Mouse (Mus musculus) splenic B cell, adult 2 months (primary cell): ENCODE measurements around the gene Mib2.
"Not testable (repeated sequence)": the region's sequence is repeated elsewhere in the genome, so short reads cannot be mapped to it uniquely, and the experiment has no call there.

Experiments
- DNase-seq: peaks from one replicate; pipeline ENCODE4 v3.0.0-alpha.2; 2011; ENCODE audit warnings: low read depth, low spot score
- H3K27me3 ChIP-seq: 2 replicates; pipeline ENCODE4 v1.6.1; 2012; ENCODE audit warnings: mild to moderate bottlenecking, low read length, moderate library complexity, mixed read lengths; ENCODE audit not compliant: control insufficient read depth, poor library complexity, insufficient read depth, severe bottlenecking
- H3K36me3 ChIP-seq: 2 replicates; pipeline ENCODE4 v1.6.1; 2012; ENCODE audit warnings: mild to moderate bottlenecking, low read length, moderate library complexity, mixed read lengths; ENCODE audit not compliant: control insufficient read depth, poor library complexity, insufficient read depth, severe bottlenecking

Mib2 gene

DNA sequence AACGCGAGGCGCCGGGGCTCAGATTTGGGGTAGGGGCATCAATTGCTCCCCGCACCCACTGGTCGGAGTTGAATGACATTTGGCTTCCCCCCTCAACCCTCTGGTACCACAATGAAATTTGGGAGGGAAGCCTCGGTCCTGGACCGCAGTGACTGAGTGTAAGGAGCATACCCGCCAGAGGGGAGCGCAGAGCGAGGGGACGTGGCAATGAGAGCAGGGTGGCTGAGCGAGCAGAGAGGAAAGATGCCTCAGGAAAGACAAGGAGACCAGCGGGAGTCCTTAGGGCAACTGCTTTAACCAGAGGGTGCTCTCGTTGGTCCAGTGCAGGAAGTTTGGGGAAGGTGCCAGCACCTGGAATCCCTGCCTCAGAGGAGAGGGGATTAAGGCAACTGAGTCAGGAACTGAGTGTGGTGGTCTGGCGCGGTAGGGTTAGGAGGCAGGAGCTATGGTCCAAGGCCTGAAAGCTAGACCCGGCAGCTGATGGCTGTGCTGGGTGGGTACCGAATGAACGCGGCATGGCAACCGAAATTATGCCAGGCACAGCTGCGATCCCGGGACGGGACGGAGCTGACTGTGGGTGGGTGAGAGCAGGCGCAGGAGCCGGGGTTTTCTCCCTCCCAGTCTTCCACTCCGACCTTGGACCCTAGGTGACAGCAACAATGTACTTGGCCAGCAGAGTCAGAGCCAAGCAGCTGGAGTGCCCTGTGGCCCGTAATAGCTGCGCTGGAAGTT lies 15.4 kb downstream of the Mib2 start:
- peak; percentile 15 for DNase-seq
- Histone ChIP-seq H3K36me3 (peaks cover 2% of the 10 kb centered on the region), H3K27me3 (no peaks in the 10 kb centered on the region)

DNA sequence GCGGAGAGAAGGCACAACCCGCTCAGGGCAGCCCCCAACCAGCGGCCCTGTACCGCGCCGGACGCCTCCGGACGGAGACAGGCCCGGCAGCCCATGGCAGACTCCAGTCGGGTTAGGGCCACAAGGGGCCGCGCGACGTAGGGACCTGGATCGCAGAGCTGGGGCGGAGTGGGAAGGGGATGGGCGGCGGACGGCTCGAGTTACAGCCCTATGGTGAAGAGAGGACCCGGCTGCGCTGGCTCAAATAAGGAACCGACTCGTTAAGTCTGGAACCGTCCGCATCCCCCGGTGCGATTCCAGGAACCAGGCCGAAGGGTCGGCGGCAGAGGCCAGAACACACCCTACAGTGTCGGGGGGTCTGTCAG lies 15.9 kb downstream of the Mib2 start, which contains the start of gene Mmp23:
TSS of gene Mmp23 (minus strand) at position 299 of the 365 bp plus-strand sequence.
- peaks cover 2% of the 10 kb centered on the region for H3K36me3 ChIP-seq
- H3K27me3 ChIP-seq = no peaks in the 10 kb centered on the region
- peak; percentile 27 for DNase-seq

DNA sequence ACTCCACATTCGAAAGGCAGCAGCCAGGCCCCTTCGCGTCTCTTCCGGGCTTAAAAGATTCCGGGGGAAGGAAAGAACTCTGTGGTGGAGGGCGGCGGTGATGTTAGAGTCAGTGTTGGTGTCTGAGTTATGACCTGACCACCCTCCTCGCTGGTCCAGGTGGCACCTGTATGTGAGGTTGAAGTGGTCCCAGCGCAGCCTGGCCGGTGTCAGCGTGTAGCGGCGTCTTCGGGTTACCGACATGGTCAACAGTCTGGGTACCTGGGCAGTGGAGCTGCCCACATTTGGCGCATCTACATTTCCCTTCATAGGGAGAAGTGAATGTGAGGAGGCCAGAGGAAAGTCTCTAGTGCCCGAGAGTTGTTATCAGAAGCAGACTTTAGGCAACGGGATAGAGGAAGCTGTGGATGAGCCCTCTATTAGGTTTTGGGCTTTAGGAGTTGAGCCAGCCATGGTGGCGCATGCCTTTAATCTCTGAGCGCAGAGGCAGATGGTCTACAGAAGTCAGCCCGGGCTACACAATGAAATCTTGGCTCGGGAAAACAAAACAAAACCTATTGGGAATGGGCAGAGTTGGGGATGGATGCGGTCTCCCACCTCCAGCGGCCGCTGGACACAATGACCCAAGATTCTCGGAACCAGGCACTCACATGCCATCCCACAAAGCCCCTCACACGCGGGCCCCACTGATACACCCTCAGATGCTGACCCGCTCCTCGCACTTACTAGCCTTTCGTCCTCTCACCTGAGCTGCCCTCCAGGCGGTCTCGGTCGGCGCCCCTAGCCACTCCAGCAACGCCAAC lies 16.5 kb downstream of the Mib2 start:
- DNase-seq = no peak
- Histone ChIP-seq H3K27me3 (no peaks in the 10 kb centered on the region), H3K36me3 (peaks cover 3% of the 10 kb centered on the region)

DNA sequence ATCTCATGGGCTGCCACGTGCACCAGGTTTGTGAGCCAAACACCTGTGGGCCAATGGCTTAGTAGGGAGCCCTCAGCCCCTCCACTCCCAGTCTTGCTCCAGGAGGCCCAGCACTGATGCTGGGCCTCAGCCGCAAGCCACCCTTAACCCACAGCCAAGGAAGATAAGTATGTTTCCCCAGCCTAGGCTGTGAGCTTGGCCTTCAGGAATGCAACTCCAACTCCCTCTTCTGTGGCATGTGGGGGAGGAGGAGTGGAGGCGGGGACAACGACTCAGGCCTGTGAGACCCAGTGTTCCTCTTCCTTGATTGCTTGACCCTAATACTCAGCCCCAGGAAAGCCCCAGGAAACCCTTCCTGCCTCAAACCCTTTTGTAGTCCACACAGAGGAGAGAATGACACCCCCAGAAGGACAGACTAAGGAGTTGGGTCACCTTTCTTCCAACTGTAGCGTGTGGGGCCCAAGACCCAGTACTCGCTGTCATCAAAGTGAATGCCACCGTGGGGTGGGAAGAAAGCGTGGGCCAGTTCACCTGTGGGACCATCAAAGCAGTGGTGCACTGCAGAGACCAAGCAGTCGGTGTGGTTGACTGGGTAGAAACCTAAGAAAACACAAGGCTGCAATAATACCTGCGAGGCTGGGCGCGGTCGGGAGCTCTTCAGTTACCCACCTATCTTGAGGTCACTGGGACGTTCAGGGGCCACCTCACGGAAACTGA lies 17.3 kb downstream of the Mib2 start:
- H3K36me3 ChIP-seq = peaks cover 4% of the 10 kb centered on the region
- DNase-seq = no peak
- H3K27me3 ChIP-seq = no peaks in the 10 kb centered on the region

DNA sequence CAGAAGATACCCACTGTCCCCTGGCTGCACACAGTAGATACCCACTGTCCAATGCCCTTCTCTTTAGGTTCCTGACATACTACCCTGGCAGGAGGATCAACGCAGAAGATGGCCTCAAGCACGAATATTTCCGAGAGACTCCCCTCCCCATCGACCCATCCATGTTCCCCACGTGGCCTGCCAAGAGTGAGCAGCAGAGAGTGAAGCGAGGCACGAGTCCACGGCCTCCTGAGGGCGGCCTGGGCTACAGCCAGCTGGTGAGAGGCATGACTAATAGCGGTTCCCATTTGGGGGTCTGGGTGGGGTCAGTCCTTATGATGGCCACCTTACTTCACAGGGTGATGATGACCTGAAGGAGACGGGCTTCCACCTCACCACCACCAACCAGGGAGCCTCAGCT lies 19.6 kb downstream of the Mib2 start:
- Histone ChIP-seq H3K27me3 (no peaks in the 10 kb centered on the region), H3K36me3 (peaks cover 6% of the 10 kb centered on the region)
- no peak for DNase-seq

DNA sequence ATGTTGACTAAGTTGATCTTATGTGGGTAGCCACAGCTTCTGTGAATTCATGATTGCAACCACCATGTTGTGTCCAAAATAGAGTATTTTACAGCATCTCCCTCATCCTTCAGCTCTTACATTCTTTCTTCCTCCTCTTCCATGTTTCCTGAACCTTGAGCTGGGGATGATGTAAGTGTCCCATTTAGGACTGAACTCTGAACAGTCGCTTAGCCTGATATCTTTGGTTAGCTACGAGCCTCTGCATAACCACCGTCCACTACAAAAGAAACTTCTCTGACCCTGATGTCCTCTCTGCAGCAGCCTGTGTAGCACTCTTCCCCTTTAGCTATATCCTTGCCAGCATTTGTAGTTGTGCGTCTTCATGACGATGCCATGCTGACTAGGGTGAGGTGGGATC lies 23.3 kb downstream of the Mib2 start:
- H3K27me3 ChIP-seq = no peaks in the 10 kb centered on the region
- no peak for DNase-seq
- H3K36me3 ChIP-seq = peaks cover 23% of the 10 kb centered on the region

DNA sequence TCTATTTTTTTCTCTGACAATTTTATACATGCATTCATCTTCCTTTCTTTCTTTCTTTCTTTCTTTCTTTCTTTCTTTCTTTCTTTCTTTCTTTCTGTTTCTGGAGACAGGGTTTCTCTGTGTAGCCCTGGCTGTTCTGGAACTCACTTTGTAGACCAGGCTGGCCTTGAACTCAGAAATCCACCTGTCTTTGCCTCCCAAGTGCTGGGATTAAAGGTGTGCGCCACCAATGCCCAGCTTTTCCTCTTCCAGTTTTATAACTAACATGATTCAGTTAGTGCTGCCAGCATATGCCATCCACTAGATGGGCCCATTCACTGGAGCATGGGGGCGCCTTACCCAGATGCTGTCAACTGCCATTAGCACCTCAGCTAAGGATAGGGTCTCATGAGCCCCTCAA lies 23.7 kb downstream of the Mib2 start, which contains the start of gene Gm10563:
TSS of gene Gm10563 (minus strand) at position 101 of the 400 bp plus-strand sequence.
- not testable (repeated sequence) for DNase-seq, H3K27me3 ChIP-seq
- H3K36me3 ChIP-seq = peaks cover 26% of the 10 kb centered on the region

DNA sequence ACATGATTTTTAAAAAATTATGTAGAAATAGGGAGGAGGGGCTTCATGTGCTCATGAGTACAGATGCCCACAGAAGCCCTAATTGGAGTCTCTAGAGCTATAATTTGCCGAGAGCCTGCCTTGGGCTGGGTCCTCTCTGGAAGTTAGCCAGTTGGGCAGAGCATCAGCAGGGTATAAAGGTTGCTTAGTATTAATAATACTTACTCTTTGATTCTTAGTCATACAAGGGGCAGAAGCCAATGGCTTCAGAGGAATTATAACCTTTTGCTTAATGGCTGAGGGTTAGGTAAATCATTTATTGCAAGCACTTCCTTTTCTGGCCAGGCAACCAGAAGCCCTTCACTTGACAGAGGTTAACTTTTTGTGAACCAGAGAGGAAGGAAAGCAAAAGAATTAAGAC lies 25.5 kb downstream of the Mib2 start:
- no peaks in the 10 kb centered on the region for H3K27me3 ChIP-seq
- H3K36me3 ChIP-seq = peaks cover 29% of the 10 kb centered on the region
- DNase-seq = no peak

DNA sequence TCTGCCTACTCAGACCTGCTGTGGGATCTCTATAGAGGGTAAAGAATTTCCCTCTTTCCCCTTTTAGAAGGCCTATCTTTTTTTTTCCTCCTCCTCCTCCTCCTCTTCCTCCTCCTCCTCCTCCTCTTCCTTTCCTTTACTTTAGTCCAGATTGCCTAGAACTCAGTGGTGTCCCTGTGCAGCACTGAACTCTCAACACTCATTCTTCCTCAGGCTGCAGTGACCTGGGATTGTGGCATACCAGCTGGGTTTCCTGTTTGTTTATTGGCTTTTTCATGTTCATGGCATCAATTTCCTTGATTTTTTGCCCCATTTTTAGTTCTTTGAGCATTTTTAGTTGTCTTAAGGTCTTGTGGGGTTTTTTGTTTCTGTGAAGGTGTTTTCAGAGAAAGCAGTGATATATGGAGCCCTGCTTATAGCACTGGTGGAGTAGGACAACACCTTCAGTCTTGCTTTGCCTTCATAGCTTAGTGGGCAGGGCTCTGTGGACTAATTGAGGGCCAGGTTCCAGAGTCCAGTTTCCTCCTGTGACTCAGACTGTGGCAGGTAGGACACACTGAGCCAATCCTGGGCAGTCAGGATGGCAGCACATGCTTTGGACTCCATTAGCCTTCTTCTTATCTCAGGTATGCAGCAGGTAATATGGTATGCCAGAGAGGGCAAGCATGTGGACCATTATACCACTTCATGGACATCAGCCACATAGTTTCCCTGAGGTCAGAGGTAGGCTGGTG lies 33.1 kb downstream of the Mib2 start:
- no peaks in the 10 kb centered on the region for H3K27me3 ChIP-seq
- no peak for DNase-seq
- peaks cover 34% of the 10 kb centered on the region for H3K36me3 ChIP-seq

DNA sequence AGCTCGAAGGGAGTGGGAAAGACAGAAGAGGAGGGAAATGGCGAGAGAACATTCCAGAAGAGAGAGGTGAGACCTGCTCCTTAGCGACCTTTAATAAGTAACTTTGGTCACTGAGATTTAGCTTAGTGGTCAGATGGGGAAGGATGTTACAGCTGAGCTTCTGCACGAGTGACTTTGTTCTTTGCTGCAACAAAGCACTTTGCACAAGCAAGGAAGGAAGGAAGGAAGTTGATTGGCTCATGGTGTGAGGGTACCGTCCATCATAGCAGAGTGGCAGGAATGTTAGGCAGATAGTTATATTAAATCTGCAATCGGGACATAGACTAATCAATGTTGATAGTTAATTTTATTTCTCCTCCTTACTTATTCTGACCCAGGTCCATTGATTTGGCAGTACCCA lies 38.7 kb downstream of the Mib2 start:
- DNase-seq = no peak
- Histone ChIP-seq H3K27me3 (no peaks in the 10 kb centered on the region), H3K36me3 (peaks cover 18% of the 10 kb centered on the region)

DNA sequence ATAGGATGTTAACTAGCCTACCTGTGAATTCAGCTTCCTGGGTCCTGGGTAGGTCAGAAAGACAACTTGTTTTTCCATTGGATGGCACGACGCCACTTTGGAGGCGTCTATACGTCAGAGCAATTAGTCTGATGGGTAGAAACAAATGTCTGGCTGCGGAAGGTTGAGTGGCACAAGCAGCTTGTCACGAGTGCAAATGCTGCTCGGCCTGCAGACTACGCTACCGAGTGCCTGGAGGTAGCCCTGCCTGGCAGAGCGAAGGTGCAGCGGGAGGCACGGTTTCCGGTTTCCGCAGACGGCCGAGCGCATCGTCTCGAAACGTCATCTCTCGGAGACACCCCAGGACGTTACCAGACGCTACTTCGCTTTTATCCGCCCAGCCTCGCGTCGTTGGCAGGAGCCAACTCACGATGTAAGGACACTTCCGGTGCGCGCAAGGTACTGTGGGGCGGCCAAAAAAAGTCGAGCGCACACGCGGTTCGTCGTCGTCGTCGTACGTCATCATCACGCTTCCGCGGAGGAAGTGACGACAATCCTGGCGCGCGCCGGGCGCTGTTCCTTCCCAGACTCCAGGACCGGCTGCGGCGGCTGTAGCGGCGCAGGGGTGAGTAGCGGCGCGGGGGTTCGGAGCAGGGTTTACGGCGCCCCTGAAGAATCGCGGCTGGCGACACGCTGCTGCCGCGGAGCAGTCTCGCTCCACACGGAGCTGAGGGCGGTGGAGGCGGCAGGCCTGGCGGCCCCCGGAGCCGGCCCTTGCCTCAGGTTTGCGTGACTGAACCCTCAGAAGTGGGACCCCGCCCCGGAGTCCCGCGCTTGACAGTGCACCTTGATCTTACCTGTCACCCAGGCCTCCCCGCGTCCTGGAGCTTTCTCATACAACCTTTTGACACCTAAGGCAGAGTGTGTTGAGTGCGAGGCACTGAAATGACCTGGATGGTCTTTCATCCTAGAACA lies 44.4 kb downstream of the Mib2 start, which contains the start of gene Cdk11b:
TSS of gene Cdk11b (plus strand) at position 517 of the 954 bp plus-strand sequence.
- Histone ChIP-seq H3K36me3 (peaks cover 8% of the 10 kb centered on the region; the same call in 1 of the 2 replicates), H3K27me3 (no peaks in the 10 kb centered on the region)
- DNase-seq = peak; percentile 99

DNA sequence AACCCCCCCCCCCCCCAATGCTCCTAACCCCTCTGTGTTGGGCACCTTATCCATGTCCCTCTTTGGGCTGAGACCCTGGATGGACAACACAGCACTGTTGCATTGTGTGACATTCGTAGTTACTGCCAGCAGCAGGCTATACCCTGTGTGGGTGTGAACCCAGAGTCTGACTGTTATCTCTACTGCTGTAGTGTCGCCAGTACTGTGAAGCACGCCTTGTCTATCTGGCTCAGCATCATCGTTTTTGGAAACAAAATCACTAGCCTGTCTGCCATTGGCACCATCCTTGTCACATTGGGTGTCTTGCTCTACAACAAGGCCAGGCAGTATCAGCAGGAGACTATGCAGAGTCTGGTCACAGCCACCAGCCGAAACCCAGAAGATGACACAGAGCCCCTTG lies 50.7 kb downstream of the Mib2 start:
- no peaks in the 10 kb centered on the region for H3K27me3 ChIP-seq
- H3K36me3 ChIP-seq = peaks cover 19% of the 10 kb centered on the region
- no peak for DNase-seq

DNA sequence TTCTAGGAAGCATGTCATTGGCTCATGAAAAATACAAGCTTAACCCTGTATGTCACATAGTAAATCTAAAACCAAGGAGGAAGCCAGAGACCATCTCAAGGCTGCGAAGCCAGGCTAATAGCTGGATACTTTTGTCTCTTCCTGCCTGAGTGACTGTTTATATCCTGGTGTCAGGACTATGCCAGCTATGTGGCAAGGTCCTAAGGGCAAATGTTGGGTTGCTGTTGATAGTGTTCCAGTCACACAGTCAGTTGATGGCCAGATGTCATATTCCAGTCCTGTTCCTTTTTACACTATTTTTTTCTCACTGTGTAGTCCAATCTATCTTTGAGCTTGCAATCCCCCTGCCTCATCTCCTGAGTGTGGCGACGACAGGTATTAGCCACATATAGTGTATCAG lies 55.7 kb downstream of the Mib2 start:
- no peak for DNase-seq
- Histone ChIP-seq H3K27me3 (no peaks in the 10 kb centered on the region), H3K36me3 (peaks cover 10% of the 10 kb centered on the region)
